Mouse (Mus musculus) neural tube, embryonic 14.5 days (tissue): Measurements from ENCODE around the gene Foxc1. TPM values are rescaled to one million over a fixed set of nuclear protein-coding genes. Genes with fewer than 3 reads are reported as not detected.
A peak's percentile ranks its signal among the peaks of the same experiment; 100 is the strongest.

Experiments used
- ATAC-seq: fragments of 200-750 bp; cut with Nextera tagmentation; 2 replicates; pipeline ENCODE4 v1.8.0; 2017; ENCODE audit warnings: low read depth, mild to moderate bottlenecking, moderate TSS enrichment, moderate library complexity
- H3K27ac ChIP-seq: fragments of 300-500 bp; sonication (generic); 2 replicates; pipeline ENCODE4 v1.5.1; 2014; ENCODE audit warnings: low read depth, mild to moderate bottlenecking, control low read depth, low read length, moderate library complexity, mixed read lengths
- H3K27me3 ChIP-seq: fragments of 300-500 bp; sonication (generic); 2 replicates; pipeline ENCODE4 v1.6.1; 2014; ENCODE audit warnings: low read length; ENCODE audit not compliant: control insufficient read depth, insufficient read depth
- H3K36me3 ChIP-seq: fragments of 300-500 bp; sonication (generic); 2 replicates; pipeline ENCODE4 v1.6.1; 2014; ENCODE audit warnings: low read length, mixed read lengths; ENCODE audit not compliant: control insufficient read depth, insufficient read depth
- H3K4me1 ChIP-seq: fragments of 300-500 bp; sonication (generic); 2 replicates; pipeline ENCODE4 v1.6.1; 2014; ENCODE audit warnings: low read length; ENCODE audit not compliant: control insufficient read depth, insufficient read depth
- H3K4me2 ChIP-seq: fragments of 300-500 bp; sonication (generic); 2 replicates; pipeline ENCODE4 v1.6.1; 2014; ENCODE audit warnings: mild to moderate bottlenecking, low read depth, low read length, control low read depth
- H3K4me3 ChIP-seq: fragments of 300-500 bp; sonication (generic); 2 replicates; pipeline ENCODE4 v1.5.1; 2014; ENCODE audit warnings: low read depth, low read length, control low read depth, mixed read lengths
- H3K9ac ChIP-seq: fragments of 300-500 bp; sonication (generic); replicated peaks from 2 replicates; pipeline ENCODE4 v1.6.1; 2014; ENCODE audit warnings: low read depth, mild to moderate bottlenecking, control low read depth, low read length, mixed read lengths
- H3K9me3 ChIP-seq: fragments of 300-500 bp; sonication (generic); 2 replicates; pipeline ENCODE4 v1.6.1; 2016; ENCODE audit warnings: low read length; ENCODE audit not compliant: control insufficient read depth
- WGBS: fragments of 180-500 bp; shearing (Covaris S2); extraction: QIAGEN DNeasy Blood & Tissue Kit; methylation state at CpG from one replicate; pipeline ENCODE4 v1.1.7; 2014; 5-methylcytosine and 5-hydroxymethylcytosine counted together
- polyA plus RNA-seq: library from polyadenylated mRNA; unstranded; fragments of >200 nt; fragmentation: Nextera tagmentation; extraction: Ambion mirVana; gene quantifications from 2 replicates; pipeline ENCODE4 v1.2.1, GENCODE M21; 2014

Foxc1 gene
- polyA plus RNA-seq: 0.50 and 3.0 TPM in 2 replicates

- peak within 1 kb of the TSS; percentile 69 for H3K27ac ChIP-seq
- no peaks in the 10 kb centered on the region for H3K9me3 ChIP-seq
- ATAC-seq: peak; percentile 60; the same call in 1 of the 2 replicates
- H3K4me3 ChIP-seq: peak within 1 kb of the TSS; percentile 34
- WGBS: under 1% methylated on average over 32 of the region's 40 CpGs
- H3K4me1 ChIP-seq: peaks cover 14% of the 10 kb centered on the region
- H3K9ac ChIP-seq: peak within 1 kb of the TSS; percentile 50
- H3K36me3 ChIP-seq: no peaks in the 10 kb centered on the region
- peak within 1 kb of the TSS; percentile 51 for H3K4me2 ChIP-seq
- peaks cover 64% of the 10 kb centered on the region for H3K27me3 ChIP-seq
Measured at GRCm38 (mm10) chr13:31806428-31806832, at the start of gene Foxc1. Foxc1 (plus strand) TSS chr13:31806633.

- no peak overlapping the region for H3K9ac ChIP-seq
- no peak overlapping the region for H3K27ac ChIP-seq
- no peak overlapping the region for H3K4me2 ChIP-seq
- WGBS: 9% methylated on average over 4 of the region's 4 CpGs
- H3K4me3 ChIP-seq: no peak overlapping the region
- no peaks in the 10 kb centered on the region for H3K27me3 ChIP-seq
- H3K9me3 ChIP-seq: no peaks in the 10 kb centered on the region
- no peaks in the 10 kb centered on the region for H3K36me3 ChIP-seq
- no peaks in the 10 kb centered on the region for H3K4me1 ChIP-seq
- peak; percentile 38; the same call in 1 of the 2 replicates for ATAC-seq
Measured at GRCm38 (mm10) chr13:31760411-31760810, 46.0 kb upstream of the Foxc1 start.

- Histone ChIP-seq H3K27ac (no peak overlapping the region), H3K4me1 (no peaks in the 10 kb centered on the region), H3K9me3 (no peaks in the 10 kb centered on the region), H3K27me3 (no peaks in the 10 kb centered on the region), H3K36me3 (no peaks in the 10 kb centered on the region), H3K4me3 (no peak overlapping the region), H3K9ac (no peak overlapping the region), H3K4me2 (no peak overlapping the region)
- 55% methylated on average over 4 of the region's 4 CpGs for WGBS
- no peak for ATAC-seq
Measured at GRCm38 (mm10) chr13:31761057-31761456, 45.4 kb upstream of the Foxc1 start.

DNA sequence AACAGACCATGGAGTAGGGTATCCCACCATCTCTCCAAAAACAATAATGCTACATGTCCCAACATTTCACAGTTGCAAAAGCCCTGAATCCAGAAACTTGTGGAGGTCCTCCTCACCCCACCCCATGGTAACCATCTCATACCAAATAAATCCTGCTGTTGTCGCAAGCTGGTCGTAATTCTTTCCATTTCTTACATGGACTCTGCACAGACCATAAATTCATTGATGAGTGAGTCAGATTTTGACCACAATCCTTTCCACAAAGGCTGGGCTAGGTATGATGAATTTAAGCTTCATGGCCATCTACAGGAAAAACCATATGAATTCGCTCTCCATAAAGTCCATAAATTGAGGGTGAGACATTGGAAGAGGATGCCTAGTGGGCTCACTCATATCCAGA lies 42.0 kb upstream of the Foxc1 start:
- Histone ChIP-seq H3K9ac (no peak overlapping the region), H3K4me2 (no peak overlapping the region), H3K4me1 (no peaks in the 10 kb centered on the region), H3K27ac (no peak overlapping the region), H3K27me3 (no peaks in the 10 kb centered on the region), H3K4me3 (no peak overlapping the region), H3K36me3 (no peaks in the 10 kb centered on the region), H3K9me3 (no peaks in the 10 kb centered on the region)
- no peak for ATAC-seq
- 92% methylated on average over 3 of the region's 3 CpGs for WGBS

DNA sequence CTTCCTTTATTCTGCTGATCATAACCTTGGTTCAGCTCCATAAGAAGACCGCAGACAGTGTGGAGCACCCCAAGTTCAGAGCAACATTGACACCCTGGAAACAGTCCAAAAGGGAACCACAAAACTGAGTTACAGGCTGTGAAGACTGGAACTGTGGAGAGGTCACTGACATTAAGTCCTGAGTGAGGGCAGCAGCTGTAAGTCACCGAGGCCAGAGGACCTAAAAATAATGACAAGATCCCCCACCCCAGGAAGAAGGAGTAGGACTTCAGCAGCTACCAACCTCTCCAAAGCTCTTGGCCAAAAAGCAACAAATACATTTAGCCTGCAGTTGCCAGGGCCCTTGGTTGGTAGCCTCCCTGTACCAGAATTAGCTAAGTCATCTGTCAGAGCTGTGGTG lies 40.9 kb upstream of the Foxc1 start:
- no peaks in the 10 kb centered on the region for H3K4me1 ChIP-seq
- H3K9ac ChIP-seq: no peak overlapping the region
- no peak overlapping the region for H3K27ac ChIP-seq
- WGBS: 82% methylated on average over 2 of the region's 2 CpGs
- H3K36me3 ChIP-seq: no peaks in the 10 kb centered on the region
- no peaks in the 10 kb centered on the region for H3K27me3 ChIP-seq
- no peaks in the 10 kb centered on the region for H3K9me3 ChIP-seq
- no peak overlapping the region for H3K4me3 ChIP-seq
- H3K4me2 ChIP-seq: no peak overlapping the region
- no peak for ATAC-seq

DNA sequence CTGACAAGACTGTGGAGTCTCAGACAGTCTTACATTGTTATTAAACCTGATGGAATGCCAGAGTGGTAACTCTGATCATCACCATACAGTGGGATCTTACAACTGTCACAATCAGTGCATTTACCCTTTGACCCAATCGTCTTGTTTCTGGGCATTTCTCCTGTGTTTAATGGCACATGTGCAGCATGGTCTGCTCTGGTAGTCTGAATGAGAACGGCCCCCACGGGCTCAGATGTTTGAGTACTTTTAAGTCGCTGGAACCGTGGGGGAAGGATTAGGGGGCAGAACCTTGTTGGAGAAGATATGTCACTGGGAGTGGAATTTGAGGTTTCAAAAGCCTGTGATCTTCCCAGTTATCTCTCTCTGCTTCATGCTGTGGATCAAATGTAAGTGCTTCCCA lies 33.6 kb upstream of the Foxc1 start:
- ATAC-seq: no peak
- H3K9ac ChIP-seq: no peak overlapping the region

GRCm38 (mm10) chr13:31775762-31776161 lies 30.7 kb upstream of the Foxc1 start:
- 70% methylated on average over 5 of the region's 5 CpGs for WGBS
- Histone ChIP-seq H3K27me3 (no peaks in the 10 kb centered on the region), H3K36me3 (no peaks in the 10 kb centered on the region), H3K4me3 (no peak overlapping the region), H3K9me3 (no peaks in the 10 kb centered on the region), H3K4me1 (no peaks in the 10 kb centered on the region), H3K27ac (no peak overlapping the region), H3K9ac (no peak overlapping the region), H3K4me2 (no peak overlapping the region)
- no peak for ATAC-seq

More for the DNA sequence above, 33.6 kb upstream of the Foxc1 start:
- Histone ChIP-seq H3K4me3 (no peak overlapping the region), H3K9me3 (no peaks in the 10 kb centered on the region), H3K36me3 (no peaks in the 10 kb centered on the region), H3K4me2 (no peak overlapping the region), H3K27ac (no peak overlapping the region), H3K27me3 (no peaks in the 10 kb centered on the region), H3K4me1 (no peaks in the 10 kb centered on the region)
- WGBS: 79% methylated on average over 5 of the region's 5 CpGs

DNA sequence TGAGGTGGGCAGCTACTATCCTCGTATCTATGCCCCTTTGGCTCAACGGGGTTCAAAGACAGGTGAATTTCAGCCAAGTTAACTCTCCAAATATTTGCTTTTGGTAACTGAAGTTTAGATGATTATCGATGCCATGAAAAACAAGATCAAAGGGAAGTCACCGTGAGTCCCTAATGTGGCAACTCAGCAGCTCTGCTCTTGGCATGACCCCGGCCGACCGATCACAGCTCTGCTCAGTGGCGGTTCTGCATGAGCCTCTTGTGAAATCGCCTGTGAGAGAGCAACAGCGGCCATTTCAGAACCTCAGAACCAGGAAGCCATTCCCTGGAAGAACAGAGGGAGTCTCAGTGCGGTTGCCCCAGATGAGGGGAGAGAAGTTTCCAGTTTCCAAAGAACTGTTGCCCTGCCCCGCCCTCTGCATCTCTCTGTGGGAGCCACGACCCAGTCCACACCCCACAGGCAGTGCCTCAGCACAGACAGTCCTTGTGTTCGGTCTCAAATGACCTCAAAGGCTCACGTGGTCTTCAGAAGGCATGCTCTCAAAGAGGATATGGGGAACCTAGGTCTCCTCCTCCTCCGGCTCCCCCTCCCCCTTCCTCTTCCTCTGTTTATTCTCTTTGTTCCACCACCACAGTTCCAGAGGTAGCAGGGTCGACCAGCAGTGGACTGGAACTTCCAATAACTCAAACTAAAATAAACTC lies 27.0 kb upstream of the Foxc1 start:
- H3K27ac ChIP-seq: no peak overlapping the region
- no peaks in the 10 kb centered on the region for H3K27me3 ChIP-seq
- no peaks in the 10 kb centered on the region for H3K36me3 ChIP-seq
- H3K4me1 ChIP-seq: no peaks in the 10 kb centered on the region
- ATAC-seq: peak; percentile 31; the same call in 1 of the 2 replicates
- WGBS: 72% methylated on average over 17 of the region's 17 CpGs
- H3K9me3 ChIP-seq: no peaks in the 10 kb centered on the region
- no peak overlapping the region for H3K4me2 ChIP-seq
- H3K4me3 ChIP-seq: no peak overlapping the region
- no peak overlapping the region for H3K9ac ChIP-seq

DNA sequence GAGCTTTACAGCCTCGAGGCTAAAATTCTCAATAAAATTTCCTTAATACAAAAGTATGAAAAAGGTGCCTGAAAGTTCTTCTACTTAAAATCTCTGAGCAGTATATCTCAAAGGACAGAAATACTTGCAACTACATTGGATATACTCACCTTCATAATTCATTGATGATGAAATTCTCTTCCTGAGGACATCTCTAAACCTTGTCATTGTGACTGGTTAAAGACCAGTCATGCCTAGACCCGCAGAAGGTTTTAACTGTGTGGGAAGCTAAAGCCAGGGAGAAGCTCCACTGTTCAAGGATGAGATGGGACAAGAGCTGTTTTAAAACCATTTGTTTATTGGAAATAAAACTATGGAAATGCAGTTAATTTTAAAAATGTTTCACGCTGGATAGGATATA lies 26.1 kb upstream of the Foxc1 start:
- Histone ChIP-seq H3K4me3 (no peak overlapping the region), H3K27ac (no peak overlapping the region), H3K27me3 (no peaks in the 10 kb centered on the region), H3K36me3 (no peaks in the 10 kb centered on the region), H3K4me1 (no peaks in the 10 kb centered on the region), H3K9me3 (no peaks in the 10 kb centered on the region), H3K4me2 (no peak overlapping the region), H3K9ac (no peak overlapping the region)
- no peak for ATAC-seq
- WGBS: 93% methylated on average over 3 of the region's 3 CpGs
